Mouse (Mus musculus): Measurements from ENCODE around the gene Snrnp25. TPM values are rescaled to one million over a fixed set of nuclear protein-coding genes. Genes with fewer than 3 reads are reported as not detected.
A peak's percentile ranks its signal among the peaks of the same experiment; 100 is the strongest.

Gene Snrnp25
- total and polyA plus RNA-seq, 3 experiments: 106 to 208 (median 123) TPM

DNA sequence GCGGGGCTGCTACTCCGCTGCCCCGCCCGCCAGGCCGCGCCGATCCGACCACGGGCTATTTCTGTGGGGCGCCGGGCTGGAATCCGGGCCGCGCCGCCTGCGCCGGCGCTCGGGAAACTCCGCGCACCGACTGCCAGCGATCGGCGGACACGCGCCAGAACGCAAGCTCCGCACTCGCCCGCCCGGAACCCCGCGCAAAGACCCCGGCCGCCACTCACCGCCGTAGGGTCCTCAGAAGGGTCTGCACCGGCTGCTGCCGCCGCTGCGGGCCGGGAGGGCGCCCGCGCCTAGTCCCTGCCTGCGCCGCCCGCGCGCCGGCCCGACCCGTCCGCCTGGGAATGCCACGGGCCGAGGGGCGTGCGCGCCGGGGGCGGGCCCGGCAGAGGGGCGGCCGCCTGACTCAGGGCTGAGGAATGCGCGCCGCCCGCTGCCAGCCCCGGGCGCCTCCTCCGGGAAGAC is 16.8 kb downstream of the Snrnp25 start, which contains the start of gene Rhbdf1:
Rhbdf1 (minus strand) TSS at position 350 of the 459 bp plus-strand sequence.
- Histone ChIP-seq H3K4me2 (ENCODE audit: insufficient read depth, low read depth, poor library complexity, severe bottlenecking) (peak within 1 kb of the TSS; percentile 89), H3K79me2 (replicated peaks; ENCODE audit: control insufficient read depth, extremely low read depth, insufficient read depth, poor library complexity, severe bottlenecking) (no peaks in the 10 kb centered on the region), H3K27me3 (replicated peaks) (peaks cover 19% of the 10 kb centered on the region), H3K4me1 (ENCODE audit: control insufficient read depth in 1 of 2, insufficient read depth in 2 of 2) (peaks cover 12 to 71% of the 10 kb centered on the region in 2 experiments), H3K27ac (ENCODE audit: insufficient read depth, low read depth) (peak within 1 kb of the TSS; percentile 37), H3K9ac (ENCODE audit: insufficient read depth, low read depth) (peak within 1 kb of the TSS; percentile 53), H3K9me3 (replicated peaks; ENCODE audit: low read length) (peaks cover 3% of the 10 kb centered on the region), H3K4me3 (replicated peaks in 1 of 3; ENCODE audit: low read depth in 2 of 3, low read length in 2 of 3, poor library complexity in 1 of 3) (peak within 1 kb of the TSS; percentile 67 to 77 (median 71)), H3K36me3 (replicated peaks in 1 of 2; ENCODE audit: control insufficient read depth in 1 of 2, insufficient read depth in 1 of 2, low read length in 1 of 2) (peaks cover 0 to 23% of the 10 kb centered on the region in 2 experiments)
- in situ Hi-C loops (cut with MboI; ENCODE audit: low pct_ligation_motif_present, low pct_unique_long_range_greater_than_20kb, low sequenced_read_pairs) (no loop called here), dilution Hi-C loops (cut with MboI; ENCODE audit: extremely low pct_ligation_motif_present, extremely low pct_unique_long_range_greater_than_20kb, low sequenced_read_pairs) (no loop called here)
- TF ChIP-seq MAX (IDR thresholded peaks at IDR 0.05; ENCODE audit: low read length): no peak
- no peak; the same call in 1 of the 2 replicates for TF ChIP-seq SIN3A (IDR thresholded peaks at IDR 0.05; ENCODE audit: low read length)
- peak; percentile 42 for TF ChIP-seq MXI1 (IDR thresholded peaks at IDR 0.05; ENCODE audit: low read depth, low read length)
- TF ChIP-seq NRF1 (IDR thresholded peaks at IDR 0.05; ENCODE audit: low read depth, low read length): peak; percentile 55
- TF ChIP-seq MAZ (IDR thresholded peaks at IDR 0.05; ENCODE audit: low read depth, low read length): no peak
- TF ChIP-seq ZMIZ1 (IDR thresholded peaks at IDR 0.05; ENCODE audit: low read depth, low read length): 0 out of 2 replicates have a peak, but pooled peaks have one; percentile 13
- no peak for TF ChIP-seq ZC3H11A (IDR thresholded peaks at IDR 0.05; ENCODE audit: low read depth, low read length)
- no peak; the same call in 1 of the 2 replicates for TF ChIP-seq BHLHE40 (IDR thresholded peaks at IDR 0.05; ENCODE audit: low read depth, low read length)
- TF ChIP-seq ZKSCAN1 (IDR thresholded peaks at IDR 0.05; ENCODE audit: borderline replicate concordance, low read depth, low read length): no peak; the same call in 1 of the 2 replicates
- TF ChIP-seq ZNF384 (IDR thresholded peaks at IDR 0.05; ENCODE audit: low read depth, low read length): no peak
- TF ChIP-seq UBTF (IDR thresholded peaks at IDR 0.05; ENCODE audit: low read depth, low read length): 0 out of 2 replicates have a peak, but pooled peaks have one; percentile 77
- TF ChIP-seq RCOR1 (conservative IDR thresholded peaks at IDR 0.05; ENCODE audit: low read depth, low read length): no peak
- no peak for TF ChIP-seq E2F4 (IDR thresholded peaks at IDR 0.05; ENCODE audit: insufficient replicate concordance, low read depth, low read length)
- TF ChIP-seq CHD1 (IDR thresholded peaks at IDR 0.05; ENCODE audit: low read depth, low read length): peak; percentile 8; the same call in 1 of the 2 replicates
- TF ChIP-seq CHD2 (IDR thresholded peaks at IDR 0.05; ENCODE audit: low read length): no peak
- no peak for DNase-seq (ENCODE audit: extremely low read depth)

GRCm38 (mm10) chr11:32222570-32223194 is 17.5 kb downstream of the Snrnp25 start:
- H3K79me2 ChIP-seq (replicated peaks; ENCODE audit: control insufficient read depth, extremely low read depth, insufficient read depth, poor library complexity, severe bottlenecking): no peaks in the 10 kb centered on the region
- peaks cover 3% of the 10 kb centered on the region for H3K9me3 ChIP-seq (replicated peaks; ENCODE audit: low read length)
- peak; percentile 79 for DNase-seq (ENCODE audit: extremely low read depth)
- H3K4me1 ChIP-seq (ENCODE audit: control insufficient read depth in 1 of 2, insufficient read depth in 2 of 2): peaks cover 12 to 71% of the 10 kb centered on the region in 2 experiments
- H3K36me3 ChIP-seq (replicated peaks in 1 of 2; ENCODE audit: control insufficient read depth in 1 of 2, insufficient read depth in 1 of 2, low read length in 1 of 2): peaks cover 0 to 24% of the 10 kb centered on the region in 2 experiments
- dilution Hi-C loops (cut with MboI; ENCODE audit: extremely low pct_ligation_motif_present, extremely low pct_unique_long_range_greater_than_20kb, low sequenced_read_pairs): no loop called here
- H3K27me3 ChIP-seq (replicated peaks): peaks cover 19% of the 10 kb centered on the region
- H3K27ac ChIP-seq (ENCODE audit: insufficient read depth, low read depth): no peak overlapping the region
- H3K9ac ChIP-seq (ENCODE audit: insufficient read depth, low read depth): peak overlapping the region; percentile 53; the same call in 1 of the 2 replicates
- peak overlapping the region; percentile 67 to 77 (median 71) for H3K4me3 ChIP-seq (replicated peaks in 1 of 3; ENCODE audit: low read depth in 2 of 3, low read length in 2 of 3, poor library complexity in 1 of 3)
- H3K4me2 ChIP-seq (ENCODE audit: insufficient read depth, low read depth, poor library complexity, severe bottlenecking): peak overlapping the region; percentile 89
- in situ Hi-C loops (cut with MboI; ENCODE audit: low pct_ligation_motif_present, low pct_unique_long_range_greater_than_20kb, low sequenced_read_pairs): no loop called here
- TF ChIP-seq USF2 (conservative IDR thresholded peaks at IDR 0.05; ENCODE audit: low read depth, low read length) (no peak), BHLHE40 (IDR thresholded peaks at IDR 0.05; ENCODE audit: low read depth, low read length) (peak; percentile 83), CHD1 (IDR thresholded peaks at IDR 0.05; ENCODE audit: low read depth, low read length) (no peak), SMC3 (IDR thresholded peaks at IDR 0.05; ENCODE audit: low read depth, low read length) (no peak), TBP (conservative IDR thresholded peaks at IDR 0.05; ENCODE audit: low read depth, low read length) (0 out of 2 replicates have a peak, but pooled peaks have one; percentile 33), MAFK (IDR thresholded peaks at IDR 0.05; ENCODE audit: insufficient replicate concordance, low read length) (no peak), TCF12 (IDR thresholded peaks at IDR 0.05; ENCODE audit: low read depth, low read length) (no peak), CHD2 (IDR thresholded peaks at IDR 0.05; ENCODE audit: low read length) (no peak; the same call in 1 of the 2 replicates), NELFE (IDR thresholded peaks at IDR 0.05; ENCODE audit: low read depth, low read length) (peak; percentile 53; the same call in 1 of the 2 replicates), PAX5 (IDR thresholded peaks at IDR 0.05; ENCODE audit: low read length) (no peak), MXI1 (IDR thresholded peaks at IDR 0.05; ENCODE audit: low read depth, low read length) (no peak; the same call in 1 of the 2 replicates), USF1 (IDR thresholded peaks at IDR 0.05; ENCODE audit: low read depth, low read length) (no peak), POLR2AphosphoS2 (IDR thresholded peaks at IDR 0.05; ENCODE audit: low read depth, low read length) (no peak), ZMIZ1 (IDR thresholded peaks at IDR 0.05; ENCODE audit: low read depth, low read length) (peak; percentile 40; the same call in 1 of the 2 replicates), GABPA (IDR thresholded peaks at IDR 0.05; ENCODE audit: insufficient replicate concordance, low read depth, low read length) (no peak), RAD21 (IDR thresholded peaks at IDR 0.05; ENCODE audit: low read depth, low read length) (no peak), MYC (IDR thresholded peaks at IDR 0.05; ENCODE audit: low read depth, low read length) (peak; percentile 53; the same call in 1 of the 2 replicates), UBTF (IDR thresholded peaks at IDR 0.05; ENCODE audit: low read depth, low read length) (no peak), ZNF384 (IDR thresholded peaks at IDR 0.05; ENCODE audit: low read depth, low read length) (no peak), POLR2A (IDR thresholded peaks at IDR 0.05; ENCODE audit: low read depth, low read length) (peak; percentile 62), E2F4 (IDR thresholded peaks at IDR 0.05; ENCODE audit: insufficient replicate concordance, low read depth, low read length) (no peak), ETS1 (conservative IDR thresholded peaks at IDR 0.05; ENCODE audit: low read depth, low read length) (no peak; the same call in 1 of the 2 replicates)
